Mouse (Mus musculus) ES-Bruce4 (cell line): ENCODE data around the gene Rgl3. TPM values are rescaled to one million over a fixed set of nuclear protein-coding genes. Genes with fewer than 3 reads are reported as not detected.

ENCODE experiments used
- H3K27ac ChIP-seq: 2 replicates; pipeline ENCODE4 v1.5.1; 2012; ENCODE audit warnings: low read length, inconsistent platforms; ENCODE audit not compliant: insufficient read depth
- H3K27me3 ChIP-seq: 2 replicates; pipeline ENCODE4 v1.6.1; 2012; ENCODE audit warnings: mild to moderate bottlenecking, low read length, inconsistent platforms; ENCODE audit not compliant: control insufficient read depth, poor library complexity, insufficient read depth, severe bottlenecking
- H3K36me3 ChIP-seq: 2 replicates; pipeline ENCODE4 v1.6.1; 2012; ENCODE audit warnings: inconsistent platforms, mild to moderate bottlenecking, low read length, moderate library complexity; ENCODE audit not compliant: control insufficient read depth, poor library complexity, insufficient read depth, severe bottlenecking
- H3K4me1 ChIP-seq: one replicate; pipeline ENCODE4 v1.8.1; 2011; ENCODE audit warnings: low read length; ENCODE audit not compliant: control insufficient read depth, insufficient read depth
- H3K4me3 ChIP-seq: 2 replicates; pipeline ENCODE4 v1.5.1; 2011; ENCODE audit warnings: low read depth, mild to moderate bottlenecking, low read length
- H3K9ac ChIP-seq: 2 replicates; pipeline ENCODE4 v1.6.1; 2012; ENCODE audit warnings: low read depth, mild to moderate bottlenecking, inconsistent platforms; ENCODE audit not compliant: poor library complexity, severe bottlenecking
- H3K9me3 ChIP-seq: replicated peaks from 2 replicates; pipeline ENCODE4 v1.6.1; 2012; ENCODE audit warnings: mild to moderate bottlenecking, low read length, inconsistent platforms; ENCODE audit not compliant: control insufficient read depth, poor library complexity, insufficient read depth, severe bottlenecking
- CTCF ChIP-seq: IDR thresholded peaks from one replicate; pipeline ENCODE4 v1.8.1; 2011; ENCODE audit warnings: low read depth, low read length
- EP300 ChIP-seq: IDR thresholded peaks from 2 replicates; pipeline ENCODE4 v1.6.1; 2011; ENCODE audit warnings: low read depth, low read length; ENCODE audit not compliant: insufficient read depth
- POLR2A ChIP-seq: IDR thresholded peaks from one replicate; pipeline ENCODE4 v1.8.1; 2011; ENCODE audit warnings: low read length; ENCODE audit not compliant: insufficient read depth
- polyA plus RNA-seq: library from polyadenylated mRNA; stranded (reverse); fragments of >200 nt; gene quantifications from 2 replicates; pipeline ENCODE4 v1.2.4, GENCODE M21; 2011; ENCODE audit warnings: low read depth; ENCODE audit not compliant: missing spikeins, insufficient read depth, insufficient read length

Gene Rgl3
- polyA plus RNA-seq, 1 experiment, result 9.2 TPM

- Histone ChIP-seq H3K9ac (peak within 1 kb of the TSS; percentile 46), H3K27me3 (no peaks in the 10 kb centered on the region), H3K27ac (no peak within 1 kb of the TSS), H3K36me3 (no peaks in the 10 kb centered on the region), H3K4me1 (no peaks in the 10 kb centered on the region), H3K9me3 (no peaks in the 10 kb centered on the region), H3K4me3 (peak within 1 kb of the TSS; percentile 99)
- peak; percentile 32 for TF ChIP-seq POLR2A
- TF ChIP-seq CTCF, result no peak
These were observed 33.5 kb downstream of the Rgl3 start, which contains the start of gene Swsap1 for GRCm38 (mm10) chr9:21955570-21956281. Swsap1 (plus strand) TSS chr9:21955755.

- peak overlapping the region; percentile 99 for H3K4me3 ChIP-seq
- no peaks in the 10 kb centered on the region for H3K36me3 ChIP-seq
- TF ChIP-seq EP300, result no peak
- TF ChIP-seq POLR2A, result no peak
- TF ChIP-seq CTCF, result peak; percentile 46
- no peaks in the 10 kb centered on the region for H3K9me3 ChIP-seq
- H3K27ac ChIP-seq, result no peak overlapping the region
- H3K9ac ChIP-seq, result peak overlapping the region; percentile 46
- no peaks in the 10 kb centered on the region for H3K4me1 ChIP-seq
- no peaks in the 10 kb centered on the region for H3K27me3 ChIP-seq
These were observed 34.0 kb downstream of the Rgl3 start for GRCm38 (mm10) chr9:21955225-21955569.

GRCm38 (mm10) chr9:21954635-21955034 is 34.6 kb downstream of the Rgl3 start:
- no peak for TF ChIP-seq CTCF
- no peak for TF ChIP-seq POLR2A
- TF ChIP-seq EP300, result no peak

GRCm38 (mm10) chr9:21953600-21953999 is 35.6 kb downstream of the Rgl3 start:
- no peak overlapping the region for H3K27ac ChIP-seq
- H3K36me3 ChIP-seq, result no peaks in the 10 kb centered on the region
- TF ChIP-seq POLR2A (no peak), CTCF (no peak)
- no peak overlapping the region for H3K4me3 ChIP-seq
- H3K9ac ChIP-seq, result no peak overlapping the region
- no peaks in the 10 kb centered on the region for H3K27me3 ChIP-seq
- H3K4me1 ChIP-seq, result no peaks in the 10 kb centered on the region
- no peaks in the 10 kb centered on the region for H3K9me3 ChIP-seq

More at GRCm38 (mm10) chr9:21954635-21955034, 34.6 kb downstream of the Rgl3 start:
- Histone ChIP-seq H3K4me3 (no peak overlapping the region), H3K9me3 (no peaks in the 10 kb centered on the region), H3K36me3 (no peaks in the 10 kb centered on the region), H3K9ac (no peak overlapping the region), H3K27me3 (no peaks in the 10 kb centered on the region), H3K4me1 (no peaks in the 10 kb centered on the region), H3K27ac (no peak overlapping the region)

GRCm38 (mm10) chr9:21951977-21952376 is 37.3 kb downstream of the Rgl3 start:
- Histone ChIP-seq H3K4me3 (no peak overlapping the region), H3K9me3 (no peaks in the 10 kb centered on the region), H3K9ac (no peak overlapping the region), H3K27ac (no peak overlapping the region), H3K27me3 (no peaks in the 10 kb centered on the region), H3K36me3 (no peaks in the 10 kb centered on the region), H3K4me1 (peaks cover 2% of the 10 kb centered on the region)
- TF ChIP-seq EP300 (no peak), CTCF (peak; percentile 66), POLR2A (no peak)

GRCm38 (mm10) chr9:21950322-21950721 is 38.9 kb downstream of the Rgl3 start:
- no peaks in the 10 kb centered on the region for H3K36me3 ChIP-seq
- TF ChIP-seq CTCF (peak; percentile 42), POLR2A (no peak), EP300 (peak; percentile 77; the same call in 1 of the 2 replicates)
- H3K27ac ChIP-seq, result no peak overlapping the region
- H3K4me1 ChIP-seq, result peaks cover 2% of the 10 kb centered on the region
- no peak overlapping the region for H3K9ac ChIP-seq
- no peaks in the 10 kb centered on the region for H3K9me3 ChIP-seq
- H3K4me3 ChIP-seq, result no peak overlapping the region
- H3K27me3 ChIP-seq, result no peaks in the 10 kb centered on the region
